Mouse (Mus musculus): ENCODE measurements around the gene Lrrc4c.

Gene Lrrc4c

GRCm38 (mm10) chr2:97604688-97605215 lies 1286.8 kb downstream of the Lrrc4c start:
- no peak for DNase-seq (ENCODE audit: low spot score in 2 of 2)

- no peak for DNase-seq (ENCODE audit: low spot score in 2 of 2)
Observed at GRCm38 (mm10) chr2:97609436-97609835, 1291.5 kb downstream of the Lrrc4c start.

GRCm38 (mm10) chr2:97610566-97610965 lies 1292.6 kb downstream of the Lrrc4c start:
- DNase-seq (ENCODE audit: low spot score in 2 of 2), result no peak

- DNase-seq (ENCODE audit: low spot score in 2 of 2), result no peak
Observed at GRCm38 (mm10) chr2:97614724-97615123, 1296.8 kb downstream of the Lrrc4c start.

GRCm38 (mm10) chr2:97618589-97618988 lies 1300.6 kb downstream of the Lrrc4c start:
- DNase-seq (ENCODE audit: low spot score in 2 of 2), result no peak

GRCm38 (mm10) chr2:97639941-97640340 lies 1322.0 kb downstream of the Lrrc4c start:
- DNase-seq (ENCODE audit: low spot score in 2 of 2), result no peak

GRCm38 (mm10) chr2:97641661-97642060 lies 1323.7 kb downstream of the Lrrc4c start:
- no peak for DNase-seq (ENCODE audit: low spot score in 2 of 2)

GRCm38 (mm10) chr2:97652711-97653110 lies 1334.7 kb downstream of the Lrrc4c start:
- no peak for DNase-seq (ENCODE audit: low spot score in 2 of 2)
